Comparison of ENCODE assay signal across 8 mouse cellular contexts in the genomic region with DNA sequence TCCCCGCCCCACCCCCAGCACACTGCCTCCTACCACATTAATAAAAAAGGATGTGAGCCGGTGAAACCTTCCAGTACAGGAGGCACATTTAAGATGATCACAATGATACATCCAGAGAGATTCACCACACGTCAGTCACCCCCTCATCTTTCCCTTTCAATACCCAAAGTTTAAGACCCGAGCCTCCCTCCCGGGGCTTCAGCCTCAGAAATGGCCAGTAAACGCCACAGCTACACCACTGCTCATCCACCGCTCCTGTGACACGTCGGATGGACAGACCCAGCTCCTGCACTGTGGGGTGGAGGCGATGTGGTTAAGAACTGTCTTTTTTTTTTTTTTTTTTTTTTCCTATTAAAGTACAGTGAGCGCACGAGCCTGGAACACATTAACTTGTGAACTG. TPM values are rescaled to one million over a fixed set of nuclear protein-coding genes. Genes with fewer than 3 reads are reported as not detected.
DNase-seq lines count a peak whose midpoint lies in the region; ATAC-seq and TF ChIP-seq lines count a peak whose summit lies in the region.

No protein-coding gene starts in this region.

- peak in 1 of 2 experiments; percentile 9 for DNase-seq in left cerebral cortex, adult 2 months (ENCODE audit: extremely low spot score in 1 of 2, low spot score in 2 of 2)
- DNase-seq in left cerebral cortex, postnatal 4 days, result no peak
- DNase-seq in embryo, embryonic 10 days (ENCODE audit: low spot score), result peak; percentile 41
- DNase-seq in hindbrain, postnatal 0 days (ENCODE audit: low spot score), result no peak
- no peak for DNase-seq in gastrocnemius, postnatal 25 days
- DNase-seq in cerebellum, adult 11 months, result no peak
- no peak for DNase-seq in c-Kit-positive CD71-positive TER-119-positive erythroid progenitor cells, embryonic 14.5 days (ENCODE audit: low spot score)

- H3K4me1 ChIP-seq in hindbrain, postnatal 0 days (ENCODE audit: insufficient read depth, low read length), result no peaks in the 10 kb centered on the region
- H3K4me1 ChIP-seq in midbrain, embryonic 13.5 days (replicated peaks), result peaks cover 5% of the 10 kb centered on the region

- H3K9ac ChIP-seq in hindbrain, postnatal 0 days (replicated peaks; ENCODE audit: low read length), result peak overlapping the region; percentile 71
- peak overlapping the region; percentile 79 for H3K9ac ChIP-seq in midbrain, embryonic 13.5 days (replicated peaks)

- peak overlapping the region; percentile 86 for H3K27ac ChIP-seq in left cerebral cortex, adult 2 months
- peak overlapping the region; percentile 81 for H3K27ac ChIP-seq in hindbrain, postnatal 0 days
- H3K27ac ChIP-seq in midbrain, embryonic 13.5 days, result no peak overlapping the region

- ATAC-seq in hindbrain, postnatal 0 days, result peak; percentile 18; the same call in 1 of the 2 replicates
- ATAC-seq in midbrain, embryonic 13.5 days, result peak; percentile 28

- 5% methylated on average over 12 of the region's 12 CpGs for WGBS in hindbrain, postnatal 0 days
- 7% methylated on average over 12 of the region's 12 CpGs for WGBS in midbrain, embryonic 13.5 days

- peak overlapping the region; percentile 83 for H3K4me3 ChIP-seq in left cerebral cortex, adult 2 months
- peak overlapping the region; percentile 69 for H3K4me3 ChIP-seq in hindbrain, postnatal 0 days (ENCODE audit: low read length)
- peak overlapping the region; percentile 67 for H3K4me3 ChIP-seq in midbrain, embryonic 13.5 days (replicated peaks)

- no peaks in the 10 kb centered on the region for H3K36me3 ChIP-seq in hindbrain, postnatal 0 days (ENCODE audit: insufficient read depth, low read length)
- H3K36me3 ChIP-seq in midbrain, embryonic 13.5 days, result no peaks in the 10 kb centered on the region

- intact Hi-C loops in left cerebral cortex, adult 2 months (cut with DNase I), result no loop called here
- intact Hi-C loops in left cerebral cortex, postnatal 4 days (cut with DNase I), result no loop called here

- no peaks in the 10 kb centered on the region for H3K27me3 ChIP-seq in hindbrain, postnatal 0 days (ENCODE audit: insufficient read depth, low read length)
- peaks cover 8% of the 10 kb centered on the region; the same call in 1 of the 2 replicates for H3K27me3 ChIP-seq in midbrain, embryonic 13.5 days

- peak overlapping the region; percentile 85 for H3K4me2 ChIP-seq in hindbrain, postnatal 0 days (ENCODE audit: low read depth, low read length)
- peak overlapping the region; percentile 96 for H3K4me2 ChIP-seq in midbrain, embryonic 13.5 days (replicated peaks)

- TF ChIP-seq CTCF in left cerebral cortex, adult 2 months (IDR thresholded peaks at IDR 0.05), result no peak
- no peak for TF ChIP-seq CTCF in hindbrain, postnatal 0 days (IDR thresholded peaks at IDR 0.05; ENCODE audit: low read depth)

- H3K9me3 ChIP-seq in hindbrain, postnatal 0 days (ENCODE audit: low read length), result no peaks in the 10 kb centered on the region
- H3K9me3 ChIP-seq in midbrain, embryonic 13.5 days, result no peaks in the 10 kb centered on the region

RNA-seq across cellular contexts. Expression of gene Arhgap31, which starts 1.0 kb away (rescaled TPM):
- 10 to 100 TPM; 19.1 to 20.6 TPM for total RNA-seq in left cerebral cortex, adult 2 months (2021)
- 10 to 100 TPM; 18.0 to 18.7 TPM for total RNA-seq in left cerebral cortex, postnatal 4 days (2021)
- total RNA-seq in hindbrain, postnatal 0 days (2014; rRNA removed), result 12.7 and 14.9 TPM in 2 replicates
- 4.6 and 4.8 TPM in 2 replicates for polyA plus RNA-seq in hindbrain, postnatal 0 days (2015; fragmentation: Nextera tagmentation; extraction: Ambion mirVana)
- polyA plus RNA-seq in midbrain, embryonic 13.5 days (2015; fragmentation: Nextera tagmentation; extraction: Ambion mirVana), result 3.6 and 4.6 TPM in 2 replicates
- total RNA-seq in gastrocnemius, postnatal 25 days (2021), result 10 to 100 TPM; 11.9 to 14.7 TPM

RNA-seq across cellular contexts. Expression of gene B4galt4, which starts 30.0 kb away (rescaled TPM):
- 10 to 100 TPM; 21.4 to 23.3 TPM for total RNA-seq in left cerebral cortex, adult 2 months (2021)
- total RNA-seq in left cerebral cortex, postnatal 4 days (2021), result 10 to 100 TPM; 23.6 to 25.7 TPM
- total RNA-seq in hindbrain, postnatal 0 days (2014; rRNA removed), result 25.8 and 31.6 TPM in 2 replicates
- 30.2 and 31.7 TPM in 2 replicates for polyA plus RNA-seq in hindbrain, postnatal 0 days (2015; fragmentation: Nextera tagmentation; extraction: Ambion mirVana)
- 23.7 and 24.9 TPM in 2 replicates for polyA plus RNA-seq in midbrain, embryonic 13.5 days (2015; fragmentation: Nextera tagmentation; extraction: Ambion mirVana)
- 1 to 10 TPM; 4.0 to 4.4 TPM for total RNA-seq in gastrocnemius, postnatal 25 days (2021)
